Mouse (Mus musculus) stomach, embryonic 16.5 days (tissue): ENCODE measurements around the gene Kcnip3. TPM values are rescaled to one million over a fixed set of nuclear protein-coding genes. Genes with fewer than 3 reads are reported as not detected.
A peak's percentile ranks its signal among the peaks of the same experiment; 100 is the strongest.

Experiments
- ATAC-seq: fragments of 200-750 bp; cut with Nextera tagmentation; 2 replicates; pipeline ENCODE4 v1.8.0; 2017; ENCODE audit warnings: moderate number of reproducible peaks, moderate TSS enrichment; ENCODE audit not compliant: insufficient read depth, low FRiP score
- H3K27ac ChIP-seq: fragments of 300-500 bp; sonication (generic); 2 replicates; pipeline ENCODE4 v1.5.1; 2014; ENCODE audit warnings: low read length
- H3K27me3 ChIP-seq: fragments of 300-500 bp; sonication (generic); 2 replicates; pipeline ENCODE4 v1.6.1; 2014; ENCODE audit warnings: low read length, control low read depth, mixed read lengths; ENCODE audit not compliant: control insufficient read depth, insufficient read depth
- H3K36me3 ChIP-seq: fragments of 300-500 bp; sonication (generic); 2 replicates; pipeline ENCODE4 v1.6.1; 2014; ENCODE audit warnings: low read length; ENCODE audit not compliant: control insufficient read depth, insufficient read depth
- H3K4me1 ChIP-seq: fragments of 300-500 bp; sonication (generic); 2 replicates; pipeline ENCODE4 v1.6.1; 2014; ENCODE audit warnings: low read length, control low read depth, mixed read lengths; ENCODE audit not compliant: control insufficient read depth, insufficient read depth
- H3K4me2 ChIP-seq: fragments of 300-500 bp; sonication (generic); 2 replicates; pipeline ENCODE4 v1.6.1; 2014; ENCODE audit warnings: low read depth, low read length, mixed read lengths
- H3K4me3 ChIP-seq: fragments of 300-500 bp; sonication (generic); replicated peaks from 2 replicates; pipeline ENCODE4 v1.5.1; 2014; ENCODE audit warnings: mild to moderate bottlenecking, low read length
- H3K9ac ChIP-seq: fragments of 300-500 bp; sonication (generic); 2 replicates; pipeline ENCODE4 v1.6.1; 2014; ENCODE audit warnings: low read length
- H3K9me3 ChIP-seq: fragments of 300-500 bp; sonication (generic); replicated peaks from 2 replicates; pipeline ENCODE4 v1.6.1; 2016; ENCODE audit warnings: low read length, control low read depth; ENCODE audit not compliant: control insufficient read depth
- WGBS: fragments of 180-500 bp; shearing (Covaris S2); extraction: QIAGEN DNeasy Blood & Tissue Kit; methylation state at CpG from one replicate; pipeline ENCODE4 v1.1.7; 2014; 5-methylcytosine and 5-hydroxymethylcytosine counted together
- polyA plus RNA-seq: library from polyadenylated mRNA; unstranded; fragments of >200 nt; fragmentation: Nextera tagmentation; extraction: Ambion mirVana; gene quantifications from 2 replicates; pipeline ENCODE4 v1.2.1, GENCODE M21; 2015

Kcnip3 gene
- polyA plus RNA-seq, 1 experiment from 2014 or later, result 3.1 TPM

DNA sequence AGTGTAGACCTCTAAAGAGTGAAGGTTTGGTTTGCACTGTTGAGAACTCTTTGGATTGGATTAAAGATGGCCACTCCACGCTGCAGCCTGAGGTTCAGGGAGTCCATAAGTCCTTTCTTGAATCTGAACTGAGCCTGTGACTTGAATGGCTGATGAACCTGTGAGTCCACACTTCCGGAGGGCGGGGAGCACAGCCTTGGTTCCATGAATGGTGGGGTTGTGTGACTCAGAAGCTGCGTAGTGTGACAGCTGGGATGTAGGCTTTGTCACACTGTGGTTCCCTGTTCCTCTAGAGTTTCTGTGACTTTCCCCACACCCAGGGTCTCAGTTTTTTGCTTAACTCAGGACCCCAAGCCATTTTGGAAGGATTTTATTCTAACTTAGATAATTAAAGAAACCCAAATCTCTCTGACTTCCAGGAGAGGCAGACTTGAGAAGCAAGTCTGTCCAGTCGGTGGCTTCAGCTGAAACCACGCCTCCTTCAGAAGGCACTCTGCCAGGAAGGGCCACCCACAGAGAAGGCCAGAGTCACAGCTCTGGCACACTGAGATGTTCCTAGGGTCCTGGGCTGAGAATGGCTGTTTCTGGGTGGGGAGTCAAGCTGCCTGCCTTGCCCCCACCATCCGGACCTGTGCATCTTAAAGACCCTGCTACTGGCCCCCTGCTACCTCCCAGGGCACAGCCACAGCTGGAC lies 13.8 kb downstream of the Kcnip3 start:
- Histone ChIP-seq H3K9me3 (no peaks in the 10 kb centered on the region), H3K4me2 (no peak overlapping the region), H3K4me3 (no peak overlapping the region), H3K27me3 (no peaks in the 10 kb centered on the region), H3K36me3 (no peaks in the 10 kb centered on the region), H3K4me1 (0 out of 2 replicates have a peak, but pooled peaks cover 7% of the 10 kb centered on the region), H3K9ac (no peak overlapping the region), H3K27ac (peak overlapping the region; percentile 72)
- WGBS, result 61% methylated on average over 7 of the region's 7 CpGs
- ATAC-seq, result peak; percentile 23; the same call in 1 of the 2 replicates

DNA sequence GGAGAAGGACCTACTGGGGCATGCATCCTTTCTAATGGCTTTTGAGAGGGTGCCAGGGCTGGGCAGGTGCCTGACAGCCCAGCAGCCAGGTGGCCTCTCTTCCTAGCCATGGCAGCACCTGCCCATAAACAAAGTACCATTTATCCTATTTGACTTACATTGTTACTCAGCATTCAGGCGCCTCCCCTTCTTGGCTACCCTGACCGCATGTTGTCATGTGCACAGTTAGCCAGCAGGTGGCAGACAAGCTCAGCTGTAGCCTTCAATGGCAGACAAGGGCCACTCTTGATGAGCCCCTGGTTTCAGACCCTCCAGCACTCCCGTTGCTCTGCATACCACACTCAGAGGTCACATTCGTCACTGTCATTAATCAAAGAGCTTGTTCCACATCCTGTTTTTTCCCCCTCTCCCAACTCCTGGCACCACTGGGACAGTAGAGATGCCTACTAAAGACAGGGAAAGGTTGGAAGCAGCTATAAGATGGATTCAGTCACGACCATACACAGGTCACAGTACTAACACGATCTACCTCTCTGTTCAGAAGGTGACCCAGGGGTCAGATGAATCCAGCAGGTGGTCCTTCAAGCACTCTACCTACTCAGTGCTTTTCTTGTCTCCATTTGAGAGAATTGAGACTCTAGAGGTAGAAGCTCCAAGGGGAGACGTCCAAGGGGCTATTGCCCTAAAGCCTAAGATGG lies 14.7 kb downstream of the Kcnip3 start:
- Histone ChIP-seq H3K9ac (no peak overlapping the region), H3K4me1 (0 out of 2 replicates have a peak, but pooled peaks cover 7% of the 10 kb centered on the region), H3K4me2 (no peak overlapping the region), H3K9me3 (no peaks in the 10 kb centered on the region), H3K27me3 (no peaks in the 10 kb centered on the region), H3K4me3 (no peak overlapping the region), H3K27ac (peak overlapping the region; percentile 83), H3K36me3 (no peaks in the 10 kb centered on the region)
- 23% methylated on average over 7 of the region's 7 CpGs for WGBS
- ATAC-seq, result peak; percentile 46; the same call in 1 of the 2 replicates

DNA sequence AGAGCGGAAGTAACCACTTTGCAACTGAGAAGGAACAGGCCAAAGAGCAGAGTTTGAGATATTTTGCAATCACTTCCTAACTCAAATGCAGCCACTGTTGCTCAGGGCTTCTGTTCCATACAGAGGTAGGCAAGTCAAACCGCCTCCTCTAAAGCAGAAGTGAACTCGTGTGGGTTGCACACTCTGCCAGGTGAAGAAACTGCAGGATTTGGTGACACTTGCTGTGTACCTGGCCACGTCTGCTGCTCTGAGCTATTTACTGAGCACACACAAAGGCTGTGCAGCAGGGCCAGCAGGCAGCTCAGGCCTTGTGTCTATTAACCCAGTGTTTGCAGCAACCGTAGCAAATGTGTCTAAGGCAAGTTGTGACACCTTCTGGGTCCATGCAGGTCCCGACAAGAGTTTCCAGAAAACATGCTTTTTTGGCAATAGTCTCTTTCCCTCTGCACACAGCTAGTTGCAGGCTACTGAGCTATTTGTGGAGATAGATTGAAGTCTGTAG lies 15.7 kb downstream of the Kcnip3 start:
- WGBS, result 73% methylated on average over 6 of the region's 6 CpGs
- Histone ChIP-seq H3K4me3 (no peak overlapping the region), H3K36me3 (no peaks in the 10 kb centered on the region), H3K27ac (peak overlapping the region; percentile 83), H3K4me1 (0 out of 2 replicates have a peak, but pooled peaks cover 7% of the 10 kb centered on the region), H3K4me2 (no peak overlapping the region), H3K9ac (no peak overlapping the region), H3K27me3 (no peaks in the 10 kb centered on the region), H3K9me3 (no peaks in the 10 kb centered on the region)
- no peak for ATAC-seq

DNA sequence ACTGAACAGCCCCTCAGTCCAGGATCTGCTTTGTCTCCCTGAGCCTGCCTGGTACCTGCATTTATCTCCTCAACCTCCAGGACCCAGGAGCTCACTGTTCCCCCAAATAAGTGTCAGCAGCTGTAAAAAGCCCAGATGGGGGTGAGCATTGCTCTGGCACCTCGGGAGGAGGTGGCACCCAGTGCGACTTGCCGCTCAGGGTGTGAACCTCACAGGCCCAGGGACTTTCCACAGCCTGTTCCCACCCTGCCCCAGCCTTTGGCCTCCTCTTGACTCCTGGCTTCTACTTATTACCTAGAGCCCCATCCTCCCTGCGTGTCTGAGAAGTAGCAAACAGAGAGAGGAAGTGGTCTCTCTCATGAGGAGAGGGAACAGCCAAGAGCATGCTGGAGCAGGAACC lies 16.7 kb downstream of the Kcnip3 start:
- Histone ChIP-seq H3K4me3 (no peak overlapping the region), H3K9ac (no peak overlapping the region), H3K27ac (peak overlapping the region; percentile 75), H3K27me3 (no peaks in the 10 kb centered on the region), H3K9me3 (no peaks in the 10 kb centered on the region), H3K4me1 (0 out of 2 replicates have a peak, but pooled peaks cover 7% of the 10 kb centered on the region), H3K36me3 (no peaks in the 10 kb centered on the region), H3K4me2 (no peak overlapping the region)
- no peak for ATAC-seq
- 40% methylated on average over 4 of the region's 4 CpGs for WGBS

DNA sequence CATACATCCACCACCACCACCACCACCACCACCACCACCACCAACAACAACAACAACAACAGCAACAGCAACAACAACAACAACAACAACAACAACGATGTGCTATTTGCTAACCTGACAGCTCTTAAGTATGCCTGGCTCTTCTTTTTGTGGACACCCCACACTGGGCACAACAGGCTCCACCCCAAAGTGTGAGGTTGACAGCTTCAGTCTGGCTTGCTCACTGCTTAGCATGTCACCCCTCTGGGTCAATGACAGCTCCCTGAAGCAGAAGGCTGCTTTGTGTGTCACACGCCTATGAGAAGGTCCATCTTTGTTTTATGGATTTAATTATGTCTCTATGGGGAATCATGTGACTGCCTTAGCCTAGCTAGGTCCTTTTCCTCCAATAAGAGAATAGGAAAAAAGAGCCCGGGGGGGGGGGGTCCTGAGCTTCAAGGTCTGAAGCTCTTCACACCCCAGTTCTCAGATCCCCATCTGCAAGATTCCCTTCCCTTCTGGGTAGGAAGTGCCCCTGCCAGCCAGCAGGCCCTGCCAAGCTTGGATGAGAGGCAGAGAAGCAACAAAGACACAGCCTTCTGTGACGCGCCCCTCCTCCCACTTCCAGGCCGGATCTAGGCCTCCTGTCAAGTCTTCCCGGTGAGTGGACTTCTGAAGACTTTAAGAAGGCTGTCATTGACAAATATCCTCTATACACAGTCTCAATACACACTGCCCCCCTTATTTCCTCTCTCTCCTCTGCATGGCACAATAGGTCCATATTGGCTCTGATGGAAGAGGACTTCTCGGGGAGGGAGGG lies 17.9 kb downstream of the Kcnip3 start:
- Histone ChIP-seq H3K9me3 (no peaks in the 10 kb centered on the region), H3K4me3 (no peak overlapping the region), H3K9ac (no peak overlapping the region), H3K27ac (no peak overlapping the region), H3K4me1 (0 out of 2 replicates have a peak, but pooled peaks cover 7% of the 10 kb centered on the region), H3K27me3 (no peaks in the 10 kb centered on the region), H3K4me2 (no peak overlapping the region), H3K36me3 (no peaks in the 10 kb centered on the region)
- ATAC-seq, result no peak
- 52% methylated on average over 8 of the region's 8 CpGs for WGBS

DNA sequence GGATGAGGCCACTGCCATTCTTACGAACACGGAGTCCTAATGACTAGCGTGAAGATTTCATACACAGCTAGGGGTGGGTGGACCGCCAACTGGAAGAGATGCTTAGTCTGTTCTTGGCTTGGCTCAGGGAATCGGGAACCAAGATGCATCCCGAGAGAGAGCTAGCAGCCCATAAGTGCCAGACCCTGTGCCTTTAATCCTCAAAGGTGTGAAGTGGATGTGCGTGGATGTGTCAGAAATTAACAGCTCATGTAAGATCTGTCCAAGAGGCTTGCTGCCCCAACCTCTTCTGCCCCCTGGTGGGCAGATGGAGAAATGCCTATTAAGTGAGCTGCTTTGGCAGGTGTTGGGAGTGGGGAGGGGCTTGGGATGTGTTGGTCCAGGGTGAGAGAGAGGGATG lies 20.8 kb downstream of the Kcnip3 start:
- no peak overlapping the region for H3K4me3 ChIP-seq
- 49% methylated on average over 7 of the region's 7 CpGs for WGBS
- H3K27ac ChIP-seq, result no peak overlapping the region
- no peak overlapping the region for H3K9ac ChIP-seq
- no peaks in the 10 kb centered on the region for H3K36me3 ChIP-seq
- ATAC-seq, result no peak
- H3K27me3 ChIP-seq, result no peaks in the 10 kb centered on the region
- no peaks in the 10 kb centered on the region for H3K4me1 ChIP-seq
- no peaks in the 10 kb centered on the region for H3K9me3 ChIP-seq
- no peak overlapping the region for H3K4me2 ChIP-seq

DNA sequence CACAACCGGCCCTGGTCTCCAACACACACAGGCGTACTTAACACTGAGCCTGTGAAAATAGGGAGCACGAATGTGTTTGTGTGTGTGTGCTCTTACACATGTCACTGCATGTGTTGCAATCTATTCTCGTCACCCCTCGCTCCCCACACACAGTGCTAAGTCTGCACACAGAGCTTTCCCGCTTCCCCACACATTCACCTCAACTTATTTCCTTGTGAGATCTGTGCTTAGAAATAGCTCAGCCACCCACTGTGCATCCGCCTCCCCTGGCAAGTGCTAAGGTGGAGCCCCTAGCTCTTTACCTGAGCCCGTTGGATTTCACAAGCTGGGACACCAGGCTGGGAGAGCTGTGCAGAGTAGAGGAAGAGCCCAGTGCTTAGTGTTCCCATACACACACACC lies 23.1 kb downstream of the Kcnip3 start:
- WGBS, result 65% methylated on average over 8 of the region's 8 CpGs
- H3K9me3 ChIP-seq, result no peaks in the 10 kb centered on the region
- H3K27me3 ChIP-seq, result no peaks in the 10 kb centered on the region
- no peaks in the 10 kb centered on the region for H3K36me3 ChIP-seq
- H3K9ac ChIP-seq, result no peak overlapping the region
- no peak overlapping the region for H3K27ac ChIP-seq
- H3K4me1 ChIP-seq, result no peaks in the 10 kb centered on the region
- no peak for ATAC-seq
- no peak overlapping the region for H3K4me3 ChIP-seq
- H3K4me2 ChIP-seq, result no peak overlapping the region

DNA sequence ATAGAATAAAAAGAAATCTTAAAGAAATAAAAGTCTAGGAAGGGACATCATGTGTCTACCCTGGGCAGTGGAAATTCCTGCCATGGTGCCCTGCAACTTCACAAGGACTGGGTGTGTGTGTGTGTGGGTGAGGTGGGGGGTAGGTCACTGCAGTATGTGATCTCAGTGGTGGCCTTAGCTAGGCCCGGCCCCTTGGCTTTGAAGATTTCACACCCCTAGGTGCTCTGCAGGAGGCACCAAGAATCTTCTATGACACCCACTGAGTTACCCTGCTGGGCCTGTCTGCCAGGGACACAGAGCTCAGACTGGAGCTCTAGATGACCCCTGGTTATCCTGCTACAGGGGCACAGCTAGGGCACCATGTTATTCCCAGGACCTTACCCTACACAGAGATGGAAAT lies 25.6 kb downstream of the Kcnip3 start:
- no peak for ATAC-seq
- 65% methylated on average over 1 of the region's 1 CpGs for WGBS
- H3K27ac ChIP-seq, result no peak overlapping the region
- no peaks in the 10 kb centered on the region for H3K4me1 ChIP-seq
- no peaks in the 10 kb centered on the region for H3K36me3 ChIP-seq
- no peak overlapping the region for H3K4me3 ChIP-seq
- H3K9ac ChIP-seq, result no peak overlapping the region
- H3K4me2 ChIP-seq, result no peak overlapping the region
- H3K9me3 ChIP-seq, result no peaks in the 10 kb centered on the region
- no peaks in the 10 kb centered on the region for H3K27me3 ChIP-seq
